Mouse (Mus musculus) heart, adult 9 months (tissue): ENCODE measurements around the gene 9930111J21Rik1.
"Not testable (repeated sequence)": the region's sequence is repeated elsewhere in the genome, so short reads cannot be mapped to it uniquely, and the experiment has no call there.

ENCODE experiments used
- DNase-seq, 2 experiments: peaks; one replicate each; pipeline ENCODE4 v3.0.0; 2022; ENCODE audit warnings: low spot score in 2 of 2

9930111J21Rik1 gene

DNA sequence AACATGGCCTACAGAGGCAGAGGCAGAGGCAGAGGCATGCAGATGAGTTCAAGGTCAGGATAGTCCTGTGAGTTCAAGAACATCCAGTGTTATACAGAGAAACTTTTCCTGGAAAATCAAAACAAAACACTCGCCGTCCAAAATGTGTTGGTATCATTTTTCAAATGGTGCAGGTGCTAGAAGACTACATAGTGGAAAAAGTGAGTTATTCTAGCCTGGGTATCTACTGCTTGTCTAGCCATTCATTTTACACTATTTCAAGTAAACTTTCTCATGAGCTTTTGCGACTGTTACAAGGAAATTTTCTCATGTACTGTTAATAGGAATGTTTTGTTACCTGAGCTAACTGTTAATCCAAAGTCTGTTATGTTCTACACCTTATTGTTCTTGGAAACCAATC, 60.8 kb downstream of the 9930111J21Rik1 start:
- no peak for DNase-seq

- no peak for DNase-seq
These were observed 65.6 kb downstream of the 9930111J21Rik1 start for GRCm38 (mm10) chr11:48913611-48914010.

GRCm38 (mm10) chr11:48908459-48908858, 70.7 kb downstream of the 9930111J21Rik1 start:
- DNase-seq, result no peak

- DNase-seq, result peak in 1 of 2 experiments; percentile 38
These were observed 77.2 kb downstream of the 9930111J21Rik1 start, which contains the start of gene Gm5431 for GRCm38 (mm10) chr11:48902021-48902420. TSS of gene Gm5431 (minus strand) at chr11:48902214.

GRCm38 (mm10) chr11:48901567-48901930, 77.6 kb downstream of the 9930111J21Rik1 start:
- DNase-seq, result not testable (repeated sequence)

GRCm38 (mm10) chr11:48900654-48901566, 78.3 kb downstream of the 9930111J21Rik1 start:
- DNase-seq, result peak in 1 of 2 experiments; percentile 35

DNA sequence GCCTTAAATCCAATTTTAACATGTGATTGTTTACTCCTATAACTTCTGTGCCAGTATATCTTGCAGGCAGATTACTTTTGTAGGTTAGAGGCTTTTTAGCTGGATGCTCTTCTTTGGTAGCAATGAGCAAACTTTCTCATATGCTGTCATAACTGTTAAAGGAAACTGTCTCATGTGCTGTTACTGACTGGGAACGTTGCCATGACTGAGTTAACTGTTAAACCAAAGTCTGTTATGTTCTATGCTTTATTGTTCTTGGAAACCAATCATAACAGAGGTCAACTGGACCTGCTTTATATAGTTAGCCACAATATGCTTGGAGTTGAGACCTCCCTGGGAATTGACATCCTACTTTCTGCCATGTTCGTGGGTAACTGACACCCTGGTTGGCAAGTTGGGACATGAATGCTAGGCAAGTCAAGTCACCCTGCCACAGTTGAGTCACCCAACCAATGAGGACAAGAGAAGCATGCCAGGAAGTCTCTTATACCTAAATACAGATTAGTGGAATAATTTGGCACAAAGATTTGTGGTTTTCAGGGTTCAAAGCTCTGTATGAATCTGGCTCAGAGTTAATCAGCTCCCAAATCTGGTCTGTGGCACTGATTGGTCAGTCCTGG, 80.3 kb downstream of the 9930111J21Rik1 start:
- no peak for DNase-seq
